Mouse (Mus musculus) cerebellum, adult (tissue): Measurements from ENCODE around the gene Tdrd12.
"Not testable (repeated sequence)": the region's sequence is repeated elsewhere in the genome, so short reads cannot be mapped to it uniquely, and the experiment has no call there.

Experiments used
- ATAC-seq: cut with Nextera tagmentation; 2 replicates; pipeline ENCODE4 v1.9.2; 2017; ENCODE audit warnings: mild to moderate bottlenecking, moderate library complexity, mixed read lengths; ENCODE audit not compliant: insufficient number of reproducible peaks, low FRiP score, low TSS enrichment

Tdrd12 gene

GRCm38 (mm10) chr7:35556205-35556603 is 18.7 kb upstream of the Tdrd12 start, which contains the start of gene Nudt19:
Gene Nudt19 (minus strand): TSS chr7:35556304.
- no peak for ATAC-seq

GRCm38 (mm10) chr7:35555224-35556204 is 18.0 kb upstream of the Tdrd12 start:
- ATAC-seq = peak; percentile 85

GRCm38 (mm10) chr7:35554605-35555175 is 17.1 kb upstream of the Tdrd12 start:
- peak; percentile 47; the same call in 1 of the 2 replicates for ATAC-seq

- ATAC-seq = no peak
Measured at GRCm38 (mm10) chr7:35553751-35554604, 16.4 kb upstream of the Tdrd12 start.

GRCm38 (mm10) chr7:35545881-35546280 is 8.3 kb upstream of the Tdrd12 start:
- ATAC-seq = peak; percentile 64; the same call in 1 of the 2 replicates

GRCm38 (mm10) chr7:35535750-35536512 is 1.6 kb downstream of the Tdrd12 start:
- no peak for ATAC-seq

- ATAC-seq = not testable (repeated sequence)
Measured at GRCm38 (mm10) chr7:35530544-35530943, 7.0 kb downstream of the Tdrd12 start.

GRCm38 (mm10) chr7:35530026-35530425 is 7.5 kb downstream of the Tdrd12 start:
- no peak for ATAC-seq

GRCm38 (mm10) chr7:35526795-35527194 is 10.8 kb downstream of the Tdrd12 start:
- ATAC-seq = no peak

- ATAC-seq = peak; percentile 56; the same call in 1 of the 2 replicates
Measured at GRCm38 (mm10) chr7:35501995-35502394, 35.5 kb downstream of the Tdrd12 start.

GRCm38 (mm10) chr7:35497516-35497915 is 40.0 kb downstream of the Tdrd12 start:
- ATAC-seq = no peak

- ATAC-seq = no peak
Measured at GRCm38 (mm10) chr7:35491005-35491404, 46.5 kb downstream of the Tdrd12 start.

- no peak for ATAC-seq
Measured at GRCm38 (mm10) chr7:35490186-35490585, 47.4 kb downstream of the Tdrd12 start.

- ATAC-seq = no peak
Measured at GRCm38 (mm10) chr7:35486553-35486952, 51.0 kb downstream of the Tdrd12 start.

GRCm38 (mm10) chr7:35485126-35485525 is 52.4 kb downstream of the Tdrd12 start:
- no peak for ATAC-seq

GRCm38 (mm10) chr7:35476457-35476856 is 61.1 kb downstream of the Tdrd12 start:
- no peak for ATAC-seq

GRCm38 (mm10) chr7:35470794-35471193 is 66.8 kb downstream of the Tdrd12 start:
- no peak for ATAC-seq

GRCm38 (mm10) chr7:35467856-35468255 is 69.7 kb downstream of the Tdrd12 start:
- no peak for ATAC-seq

GRCm38 (mm10) chr7:35465027-35465426 is 72.5 kb downstream of the Tdrd12 start:
- no peak for ATAC-seq

- no peak for ATAC-seq
Measured at GRCm38 (mm10) chr7:35460971-35461370, 76.6 kb downstream of the Tdrd12 start.
